Mouse (Mus musculus) megakaryocyte-erythroid progenitor cell, adult 5-6 weeks (primary cell): ENCODE results near the gene Tspan8. TPM values are rescaled to one million over a fixed set of nuclear protein-coding genes. Genes with fewer than 3 reads are reported as not detected.
"Not testable (repeated sequence)": the region's sequence is repeated elsewhere in the genome, so short reads cannot be mapped to it uniquely, and the experiment has no call there.

Source experiments
- ATAC-seq: replicated peaks from 2 replicates; pipeline ENCODE4 v1.8.0; 2016; ENCODE audit warnings: mild to moderate bottlenecking, inconsistent platforms; ENCODE audit not compliant: severe bottlenecking, poor library complexity, low FRiP score, low TSS enrichment
- total RNA-seq, 2 experiments: library from RNA; stranded (forward) in 1 of 2; stranded (reverse) in 1 of 2; fragments of 200-1000, 215-1000 nt in 1 of 2; fragments of >200 nt in 1 of 2; fragmentation: Nextera tagmentation in 1 of 2; gene quantifications; 2 replicates each; pipeline ENCODE4 v1.2.3; 2014 to 2017

Tspan8 gene
- total RNA-seq (2014; fragmentation: Nextera tagmentation) = 50.8 and 55.7 TPM in 2 replicates
- total RNA-seq (2017) = 85.7 and 105 TPM in 2 replicates

DNA sequence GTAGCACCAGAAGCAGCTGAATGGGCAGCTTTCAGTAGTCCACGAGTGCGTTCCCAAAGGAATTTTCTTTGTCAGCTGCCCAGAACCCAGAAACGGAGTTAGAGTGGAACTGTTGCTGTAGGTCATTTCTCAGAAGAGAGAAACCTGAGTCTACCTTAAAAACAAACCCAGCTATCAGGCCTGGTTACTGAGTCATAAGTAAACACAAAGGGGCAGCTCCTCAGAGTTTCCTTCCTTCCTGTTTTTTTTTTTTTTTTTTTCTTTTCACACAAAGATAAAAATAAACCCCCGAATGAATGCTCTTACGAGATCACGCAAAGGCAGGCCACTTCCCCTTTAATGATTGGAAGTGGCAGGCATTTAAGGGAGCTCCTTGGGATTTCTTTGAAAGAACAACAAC, at the start of gene Tspan8:
Gene Tspan8 (plus strand): TSS at position 322 of the 400 bp plus-strand sequence.
- ATAC-seq = peak; percentile 20; the same call in 1 of the 2 replicates

- ATAC-seq = no peak
These were observed 46.6 kb upstream of the Tspan8 start for GRCm38 (mm10) chr10:115770032-115770431.

DNA sequence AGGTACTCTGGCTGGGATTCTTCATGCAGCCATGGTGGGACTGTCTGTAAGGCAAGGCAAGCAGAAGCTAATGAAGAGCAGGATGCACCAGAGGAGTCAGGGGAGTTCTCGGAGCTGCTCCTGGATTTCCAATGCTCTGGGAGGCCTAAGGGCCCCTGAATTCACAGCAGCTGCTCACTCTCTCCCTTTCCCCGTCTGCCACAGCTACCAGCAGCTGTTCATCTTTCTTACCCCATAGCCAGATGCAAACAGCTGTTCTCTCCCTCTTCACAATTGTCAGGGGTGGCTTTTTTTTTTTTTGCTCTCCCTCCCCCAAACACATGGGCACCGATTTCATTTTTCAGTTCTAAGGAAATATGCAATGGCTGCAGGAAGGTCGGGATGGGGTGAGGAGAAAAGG, 42.2 kb upstream of the Tspan8 start:
- ATAC-seq = no peak

GRCm38 (mm10) chr10:115775945-115776905, 40.4 kb upstream of the Tspan8 start:
- ATAC-seq = no peak

DNA sequence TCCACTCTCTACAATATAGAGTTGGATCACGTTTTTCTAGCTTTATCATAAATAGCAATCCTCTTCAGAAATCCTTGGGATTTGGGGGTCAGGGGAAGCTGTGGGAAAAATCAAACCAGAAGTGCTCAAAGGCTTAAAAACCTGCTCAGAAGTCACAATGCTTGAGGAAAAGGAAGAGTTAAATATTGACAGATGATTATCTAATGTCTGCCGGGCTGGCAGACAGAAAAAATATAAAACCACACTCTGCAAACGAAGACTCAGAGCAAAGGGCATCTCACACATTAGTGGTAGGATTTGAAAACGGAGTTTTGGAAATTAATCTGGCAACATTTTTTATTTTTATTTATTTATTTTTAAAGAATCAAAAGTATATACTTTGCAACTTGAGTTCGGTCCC, 39.3 kb upstream of the Tspan8 start:
- no peak for ATAC-seq

- ATAC-seq = peak; percentile 69
These were observed 38.0 kb upstream of the Tspan8 start for GRCm38 (mm10) chr10:115778624-115779023.

- ATAC-seq = no peak
These were observed 36.2 kb upstream of the Tspan8 start for GRCm38 (mm10) chr10:115780239-115781016.

DNA sequence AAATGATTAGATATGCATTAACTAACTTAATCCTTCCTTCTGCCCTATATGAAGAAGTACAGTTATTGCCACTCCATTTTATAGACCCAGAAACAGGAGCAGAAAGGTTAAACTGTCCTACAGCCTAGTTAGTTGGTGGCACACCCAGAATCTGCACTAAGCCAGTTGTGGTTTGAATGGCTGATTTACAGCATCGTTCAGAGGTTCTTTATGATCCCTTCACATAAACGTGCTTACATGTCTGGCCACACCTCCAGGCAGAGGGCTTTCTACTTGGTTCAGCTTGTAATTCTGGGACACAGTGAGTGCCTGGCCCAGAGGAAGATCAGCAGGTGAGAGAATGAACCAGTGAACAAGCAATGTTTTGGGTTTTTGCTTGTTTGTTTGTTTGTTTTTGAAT, 33.4 kb upstream of the Tspan8 start:
- no peak for ATAC-seq

GRCm38 (mm10) chr10:115790788-115791187, 25.8 kb upstream of the Tspan8 start:
- ATAC-seq = no peak

- no peak for ATAC-seq
These were observed 20.4 kb upstream of the Tspan8 start for GRCm38 (mm10) chr10:115796072-115796788.

- ATAC-seq = no peak
These were observed 15.2 kb upstream of the Tspan8 start for GRCm38 (mm10) chr10:115801464-115801863.

GRCm38 (mm10) chr10:115803013-115803412, 13.6 kb upstream of the Tspan8 start:
- ATAC-seq = not testable (repeated sequence)

DNA sequence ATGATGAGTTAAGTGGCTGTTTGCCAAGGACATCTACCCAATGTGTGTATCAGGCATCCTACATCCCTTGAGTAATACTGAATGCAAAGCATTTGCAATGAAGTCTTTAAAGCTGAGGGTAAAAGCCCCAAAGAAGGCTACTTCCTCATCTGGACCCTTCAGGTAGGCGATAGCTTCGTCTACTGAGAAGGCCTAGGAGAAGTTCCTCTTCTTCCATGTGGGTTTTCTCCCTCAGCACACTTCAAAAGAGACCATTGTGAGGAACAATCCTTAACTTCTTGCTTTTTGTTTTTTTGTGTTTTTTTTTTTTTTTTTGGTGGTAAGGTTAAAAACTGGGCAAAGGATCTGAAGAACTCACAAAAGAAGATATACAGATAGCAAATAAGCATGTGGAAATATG, 12.9 kb upstream of the Tspan8 start:
- no peak for ATAC-seq

GRCm38 (mm10) chr10:115805987-115806386, 10.6 kb upstream of the Tspan8 start:
- no peak; the same call in 1 of the 2 replicates for ATAC-seq

GRCm38 (mm10) chr10:115809169-115809568, 7.5 kb upstream of the Tspan8 start:
- ATAC-seq = no peak

GRCm38 (mm10) chr10:115811519-115811918, 5.1 kb upstream of the Tspan8 start:
- ATAC-seq = no peak

GRCm38 (mm10) chr10:115814878-115815277, 1.8 kb upstream of the Tspan8 start:
- no peak for ATAC-seq

GRCm38 (mm10) chr10:115817056-115817724, 558 bp downstream of the Tspan8 start:
- peak; percentile 99 for ATAC-seq

DNA sequence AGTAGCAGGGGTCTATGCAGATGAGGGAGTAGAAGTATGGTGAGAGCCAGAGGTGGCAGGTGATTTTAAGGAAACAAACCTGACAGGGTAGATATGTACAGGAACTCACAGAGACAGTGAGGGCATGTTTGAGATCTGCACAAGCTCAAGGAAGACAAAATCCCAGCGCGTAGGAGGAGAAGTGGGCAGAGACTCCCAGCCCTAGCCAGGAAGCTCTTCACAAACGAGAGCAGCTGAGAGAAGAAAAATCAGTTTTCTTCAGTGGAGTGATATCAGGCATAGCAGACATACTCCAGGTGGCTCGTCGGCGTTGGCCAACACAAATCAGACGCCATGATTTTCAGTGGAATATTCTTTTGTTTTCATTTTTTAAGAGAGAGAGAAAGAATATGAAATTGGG, 8.7 kb downstream of the Tspan8 start:
- no peak for ATAC-seq
